Mouse (Mus musculus): ENCODE measurements around the gene Klri2. TPM values are rescaled to one million over a fixed set of nuclear protein-coding genes. Genes with fewer than 3 reads are reported as not detected.
"Not testable (repeated sequence)": the region's sequence is repeated elsewhere in the genome, so short reads cannot be mapped to it uniquely, and the experiment has no call there.

The Klri2 gene
- polyA plus RNA-seq (2016; fragmentation: Nextera tagmentation; extraction: Ambion mirVana), result not detected in 2 replicates

GRCm38 (mm10) chr6:129740069-129740721, at the start of gene Klri2:
Gene Klri2, minus strand, starts transcription at chr6:129740484.
- Histone ChIP-seq H3K4me1 (replicated peaks) (no peaks in the 10 kb centered on the region), H3K9ac (no peak within 1 kb of the TSS), H3K36me3 (no peaks in the 10 kb centered on the region), H3K27me3 (replicated peaks) (no peaks in the 10 kb centered on the region), H3K27ac (ENCODE audit: poor library complexity, severe bottlenecking) (no peak within 1 kb of the TSS), H3K4me2 (no peak within 1 kb of the TSS), H3K4me3 (no peak within 1 kb of the TSS), H3K9me3 (replicated peaks) (no peaks in the 10 kb centered on the region)
- WGBS, result 64% methylated on average over 2 of the region's 2 CpGs
- ATAC-seq (ENCODE audit: insufficient number of reproducible peaks, low FRiP score), result no peak

GRCm38 (mm10) chr6:129784170-129784569, 43.9 kb upstream of the Klri2 start, which contains the start of gene Gm156:
Gene Gm156, minus strand, starts transcription at chr6:129784270.
- H3K9me3 ChIP-seq (replicated peaks); H3K4me1 ChIP-seq (replicated peaks); H3K4me3 ChIP-seq; H3K9ac ChIP-seq; H3K27me3 ChIP-seq (replicated peaks); H3K4me2 ChIP-seq; H3K36me3 ChIP-seq; H3K27ac ChIP-seq (ENCODE audit: poor library complexity, severe bottlenecking); ATAC-seq (ENCODE audit: insufficient number of reproducible peaks, low FRiP score): not testable (repeated sequence)
- 80% methylated on average over 3 of the region's 3 CpGs for WGBS

- ATAC-seq (ENCODE audit: insufficient number of reproducible peaks, low FRiP score), result no peak
- H3K4me2 ChIP-seq, result no peak overlapping the region
- WGBS, result 73% methylated on average over 3 of the region's 3 CpGs
- H3K36me3 ChIP-seq, result no peaks in the 10 kb centered on the region
- H3K27me3 ChIP-seq (replicated peaks), result no peaks in the 10 kb centered on the region
- H3K9ac ChIP-seq, result no peak overlapping the region
- H3K4me3 ChIP-seq, result no peak overlapping the region
- H3K27ac ChIP-seq (ENCODE audit: poor library complexity, severe bottlenecking), result no peak overlapping the region
- H3K4me1 ChIP-seq (replicated peaks), result no peaks in the 10 kb centered on the region
- peaks cover 10% of the 10 kb centered on the region for H3K9me3 ChIP-seq (replicated peaks)
Observed at GRCm38 (mm10) chr6:129747654-129748032, 7.4 kb upstream of the Klri2 start.

DNA sequence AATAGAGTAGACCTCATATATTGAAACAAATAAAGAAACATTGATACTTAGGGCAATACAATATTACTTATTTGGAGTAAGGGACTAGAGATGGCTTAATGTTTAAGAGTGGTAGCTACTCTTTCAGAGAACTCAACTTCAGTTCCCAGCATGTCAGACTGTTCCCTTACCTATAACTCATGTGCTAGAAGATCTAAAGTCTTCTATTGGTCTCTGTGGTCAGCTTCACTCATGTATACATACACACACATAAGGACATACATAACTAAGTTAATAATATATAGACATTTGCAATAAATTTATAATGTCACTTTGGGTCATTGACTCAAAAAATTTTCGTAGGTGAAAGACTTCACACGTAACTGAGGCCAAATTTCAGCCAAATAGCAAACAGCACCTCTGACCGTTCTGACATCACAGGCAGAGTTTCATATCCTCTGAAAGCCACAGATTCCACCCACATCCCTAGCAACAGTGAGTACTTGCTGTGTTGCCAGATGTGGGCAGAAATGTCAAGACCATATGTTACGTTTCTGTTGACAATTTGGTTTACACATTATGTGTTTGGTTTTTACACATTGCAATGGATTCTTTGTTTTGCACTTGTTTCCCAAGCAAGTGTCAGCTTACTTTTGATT, 6.9 kb upstream of the Klri2 start:
- no peak for ATAC-seq (ENCODE audit: insufficient number of reproducible peaks, low FRiP score)
- H3K9ac ChIP-seq, result no peak overlapping the region
- no peaks in the 10 kb centered on the region for H3K27me3 ChIP-seq (replicated peaks)
- H3K27ac ChIP-seq (ENCODE audit: poor library complexity, severe bottlenecking), result no peak overlapping the region
- H3K4me2 ChIP-seq, result no peak overlapping the region
- no peak overlapping the region for H3K4me3 ChIP-seq
- no peaks in the 10 kb centered on the region for H3K4me1 ChIP-seq (replicated peaks)
- peaks cover 10% of the 10 kb centered on the region for H3K9me3 ChIP-seq (replicated peaks)
- 72% methylated on average over 4 of the region's 4 CpGs for WGBS
- H3K36me3 ChIP-seq, result no peaks in the 10 kb centered on the region

GRCm38 (mm10) chr6:129746151-129746550, 5.9 kb upstream of the Klri2 start:
- no peak overlapping the region for H3K27ac ChIP-seq (ENCODE audit: poor library complexity, severe bottlenecking)
- no peaks in the 10 kb centered on the region for H3K36me3 ChIP-seq
- no peak overlapping the region for H3K9ac ChIP-seq
- H3K4me2 ChIP-seq, result no peak overlapping the region
- WGBS, result 60% methylated on average over 3 of the region's 3 CpGs
- H3K4me3 ChIP-seq, result no peak overlapping the region
- peaks cover 10% of the 10 kb centered on the region for H3K9me3 ChIP-seq (replicated peaks)
- ATAC-seq (ENCODE audit: insufficient number of reproducible peaks, low FRiP score), result no peak
- H3K27me3 ChIP-seq (replicated peaks), result no peaks in the 10 kb centered on the region
- H3K4me1 ChIP-seq (replicated peaks), result no peaks in the 10 kb centered on the region

- Histone ChIP-seq H3K9me3 (replicated peaks) (no peaks in the 10 kb centered on the region), H3K27ac (ENCODE audit: poor library complexity, severe bottlenecking) (no peak overlapping the region), H3K4me2 (no peak overlapping the region), H3K4me1 (replicated peaks) (no peaks in the 10 kb centered on the region), H3K27me3 (replicated peaks) (no peaks in the 10 kb centered on the region), H3K9ac (no peak overlapping the region), H3K4me3 (no peak overlapping the region), H3K36me3 (no peaks in the 10 kb centered on the region)
- no peak for ATAC-seq (ENCODE audit: insufficient number of reproducible peaks, low FRiP score)
Observed at GRCm38 (mm10) chr6:129736414-129736813, 3.9 kb downstream of the Klri2 start.

DNA sequence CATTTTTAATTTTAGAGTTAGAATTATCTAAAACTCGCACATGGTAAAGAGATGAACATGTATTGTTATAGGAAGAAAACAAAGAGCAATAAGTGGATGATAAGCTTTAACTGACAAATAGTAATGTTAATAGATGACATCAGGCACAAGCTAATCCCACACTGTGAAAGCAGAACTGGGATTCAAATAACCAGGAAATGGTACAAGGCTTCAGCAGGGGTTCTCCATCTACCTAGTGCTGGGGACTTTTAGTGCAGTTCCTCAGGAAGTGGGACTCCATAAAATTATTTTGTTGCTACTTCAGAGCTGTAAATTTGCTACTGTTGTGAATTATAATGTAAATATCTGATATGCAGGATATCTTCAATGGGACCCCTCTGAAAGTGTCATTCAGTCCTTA, 13.0 kb downstream of the Klri2 start:
- ATAC-seq (ENCODE audit: insufficient number of reproducible peaks, low FRiP score), result no peak
- Histone ChIP-seq H3K9ac (no peak overlapping the region), H3K27ac (ENCODE audit: poor library complexity, severe bottlenecking) (no peak overlapping the region), H3K4me1 (replicated peaks) (no peaks in the 10 kb centered on the region), H3K27me3 (replicated peaks) (no peaks in the 10 kb centered on the region), H3K9me3 (replicated peaks) (no peaks in the 10 kb centered on the region), H3K4me2 (no peak overlapping the region), H3K4me3 (no peak overlapping the region), H3K36me3 (no peaks in the 10 kb centered on the region)
- WGBS, result 71% methylated on average over 1 of the region's 1 CpGs

DNA sequence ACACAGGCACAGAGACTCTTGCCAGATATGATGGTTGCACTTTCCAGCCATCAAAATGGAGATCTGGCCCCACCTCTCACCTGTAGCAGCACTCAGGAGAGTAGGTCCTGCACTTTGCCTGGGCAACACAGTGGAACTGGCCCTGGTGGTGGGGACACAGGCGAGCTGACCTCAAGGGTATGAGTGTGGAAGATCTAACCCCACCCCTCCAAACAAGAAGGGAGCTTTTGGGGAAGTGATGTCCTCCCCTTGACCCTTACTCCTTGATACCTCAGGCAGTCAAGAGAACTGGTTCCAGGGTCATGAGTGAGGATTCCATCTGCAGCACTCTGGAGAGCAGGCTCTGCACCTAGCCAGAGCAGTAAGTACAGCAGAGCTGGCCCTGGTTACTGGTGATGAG, 18.9 kb downstream of the Klri2 start:
- no peak for ATAC-seq (ENCODE audit: insufficient number of reproducible peaks, low FRiP score)

DNA sequence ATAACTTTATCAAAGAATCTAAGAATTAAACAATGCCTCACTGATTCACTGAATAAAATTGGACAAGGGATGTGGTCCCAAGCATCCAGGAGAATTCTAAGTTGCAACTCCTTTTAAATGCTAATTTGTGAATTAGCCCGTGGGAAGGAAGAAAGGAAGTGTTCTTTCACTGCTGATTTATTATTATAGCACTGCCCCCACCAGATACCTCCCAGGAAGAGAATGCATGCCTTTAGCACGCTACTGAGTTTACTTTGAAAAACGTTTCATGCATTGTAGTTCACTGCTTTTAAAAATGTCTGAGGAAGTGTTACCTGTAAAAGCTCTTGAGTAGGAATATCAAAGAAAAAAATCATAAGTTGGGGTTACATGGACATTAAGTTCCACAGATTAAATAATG, 19.8 kb downstream of the Klri2 start:
- Histone ChIP-seq H3K27me3 (replicated peaks) (no peaks in the 10 kb centered on the region), H3K9me3 (replicated peaks) (no peaks in the 10 kb centered on the region), H3K9ac (no peak overlapping the region), H3K27ac (ENCODE audit: poor library complexity, severe bottlenecking) (no peak overlapping the region), H3K4me1 (replicated peaks) (no peaks in the 10 kb centered on the region), H3K36me3 (no peaks in the 10 kb centered on the region), H3K4me2 (no peak overlapping the region), H3K4me3 (no peak overlapping the region)
- no peak for ATAC-seq (ENCODE audit: insufficient number of reproducible peaks, low FRiP score)
- 43% methylated on average over 3 of the region's 3 CpGs for whole genome bisulfite sequencing

More for the DNA sequence above, 18.9 kb downstream of the Klri2 start:
- Histone ChIP-seq H3K27ac (ENCODE audit: poor library complexity, severe bottlenecking) (no peak overlapping the region), H3K4me3 (no peak overlapping the region), H3K9me3 (replicated peaks) (no peaks in the 10 kb centered on the region), H3K27me3 (replicated peaks) (no peaks in the 10 kb centered on the region), H3K36me3 (no peaks in the 10 kb centered on the region), H3K4me1 (replicated peaks) (no peaks in the 10 kb centered on the region), H3K4me2 (no peak overlapping the region), H3K9ac (no peak overlapping the region)
- WGBS, result 74% methylated on average over 1 of the region's 1 CpGs

- H3K27me3 ChIP-seq (replicated peaks), result no peaks in the 10 kb centered on the region
- H3K9me3 ChIP-seq (replicated peaks), result no peaks in the 10 kb centered on the region
- ATAC-seq (ENCODE audit: insufficient number of reproducible peaks, low FRiP score), result no peak
- no peaks in the 10 kb centered on the region for H3K36me3 ChIP-seq
- no peaks in the 10 kb centered on the region for H3K4me1 ChIP-seq (replicated peaks)
- H3K27ac ChIP-seq (ENCODE audit: poor library complexity, severe bottlenecking), result no peak within 1 kb of the TSS
- WGBS, result 72% methylated on average over 4 of the region's 4 CpGs
- no peak within 1 kb of the TSS for H3K9ac ChIP-seq
- H3K4me3 ChIP-seq, result no peak within 1 kb of the TSS
- no peak within 1 kb of the TSS for H3K4me2 ChIP-seq
Observed at GRCm38 (mm10) chr6:129717032-129717431, 23.3 kb downstream of the Klri2 start, which contains the start of gene Klri1. Gene Klri1, minus strand, starts transcription at chr6:129717132.

DNA sequence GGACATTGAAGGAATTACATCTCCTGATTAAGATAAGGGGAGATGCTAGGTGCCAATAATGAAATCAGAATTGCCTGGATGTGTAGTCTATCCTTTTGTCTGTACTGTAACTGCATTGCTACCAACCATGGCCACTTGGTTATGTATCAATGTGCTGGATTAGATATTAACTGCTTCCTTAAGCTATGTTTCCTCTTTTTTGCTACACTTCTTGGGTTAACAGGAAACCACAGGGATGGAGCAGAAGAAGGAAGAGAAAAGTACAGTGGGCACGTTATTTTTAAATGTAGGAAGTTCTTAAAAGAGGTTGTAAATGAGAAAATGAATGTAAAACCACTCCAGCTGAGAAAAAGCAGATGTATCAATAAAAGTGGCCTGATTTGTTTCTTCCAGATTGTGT, 26.7 kb downstream of the Klri2 start:
- Histone ChIP-seq H3K27me3 (replicated peaks) (no peaks in the 10 kb centered on the region), H3K9me3 (replicated peaks) (0 out of 2 replicates have a peak, but pooled peaks cover 5% of the 10 kb centered on the region), H3K4me2 (no peak overlapping the region), H3K4me1 (replicated peaks) (no peaks in the 10 kb centered on the region), H3K4me3 (no peak overlapping the region), H3K9ac (no peak overlapping the region), H3K36me3 (no peaks in the 10 kb centered on the region), H3K27ac (ENCODE audit: poor library complexity, severe bottlenecking) (no peak overlapping the region)
- 26% methylated on average over 1 of the region's 1 CpGs for WGBS
- ATAC-seq (ENCODE audit: insufficient number of reproducible peaks, low FRiP score), result no peak

- not testable (repeated sequence) for H3K27me3 ChIP-seq (replicated peaks); H3K4me3 ChIP-seq; H3K27ac ChIP-seq (ENCODE audit: poor library complexity, severe bottlenecking); H3K36me3 ChIP-seq; H3K9me3 ChIP-seq (replicated peaks); ATAC-seq (ENCODE audit: insufficient number of reproducible peaks, low FRiP score); H3K4me2 ChIP-seq; H3K4me1 ChIP-seq (replicated peaks); H3K9ac ChIP-seq
- 50% methylated on average over 10 of the region's 10 CpGs for WGBS
Observed at GRCm38 (mm10) chr6:129691436-129691835, 48.8 kb downstream of the Klri2 start.

Measured in heart, embryonic 12.5 days (tissue).